20 mouse cellular contexts compared by ENCODE assay signal in the genomic region with DNA sequence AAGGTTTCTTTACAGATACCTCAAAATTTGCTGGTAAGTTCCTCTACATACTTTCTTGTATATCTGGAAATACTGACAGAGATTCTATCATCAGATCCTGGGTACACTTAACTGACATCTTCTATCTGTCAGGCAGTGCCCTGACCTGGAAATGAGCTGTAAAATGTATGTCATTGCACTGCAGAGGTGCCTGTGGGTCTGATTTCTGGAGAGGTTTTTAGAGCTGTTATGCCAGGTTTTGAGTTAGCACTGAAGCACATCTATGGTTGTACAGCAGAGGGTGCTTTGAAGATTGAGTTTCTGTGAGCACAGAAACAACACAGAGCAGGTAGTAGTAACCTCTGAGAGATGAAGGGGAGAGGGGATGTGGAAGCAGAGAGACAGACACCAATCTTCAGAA.
"Had no signal": no experiment of that assay in that cellular context is flagged by ENCODE, and none has a peak within 500 bp of the region (broad histone marks: within the 10 kb centered on the region; RNA-seq: fewer than 3 reads in every experiment).

No protein-coding gene starts in this region.

- DNase-seq: gastrocnemius, adult 2 months; gastrocnemius, postnatal 10 days; gastrocnemius, postnatal 25 days; heart, adult 18-20 months; heart, postnatal 10 days; kidney, adult 11 months; kidney, adult 8-10 months; kidney, postnatal 10 days; kidney, postnatal 25 days; kidney, postnatal 4 days; liver; liver, embryonic 13.5 days had no signal

- H3K9me3 ChIP-seq: hindbrain, embryonic 13.5 days; hindbrain, embryonic 15.5 days; limb, embryonic 10.5 days; limb, embryonic 12.5 days; liver, embryonic 13.5 days; liver, embryonic 15.5 days had no signal

- H3K36me3 ChIP-seq: heart, embryonic 12.5 days; hindbrain, embryonic 13.5 days; hindbrain, embryonic 15.5 days; limb, embryonic 10.5 days; limb, embryonic 12.5 days; liver, embryonic 13.5 days; liver, embryonic 15.5 days had no signal

- H3K4me3 ChIP-seq: gastrocnemius, adult 2 months; heart, embryonic 12.5 days; hindbrain, embryonic 13.5 days; hindbrain, embryonic 15.5 days; left cerebral cortex, adult 2 months; limb, embryonic 10.5 days; limb, embryonic 12.5 days; liver, embryonic 13.5 days; liver, embryonic 15.5 days had no signal

- H3K27ac ChIP-seq: gastrocnemius, adult 2 months; hindbrain, embryonic 13.5 days; hindbrain, embryonic 15.5 days; hindbrain, postnatal 0 days; left cerebral cortex, adult 2 months; limb, embryonic 10.5 days; limb, embryonic 12.5 days; liver, embryonic 13.5 days; liver, embryonic 15.5 days had no signal

- H3K27me3 ChIP-seq: heart, embryonic 12.5 days; hindbrain, embryonic 13.5 days; hindbrain, embryonic 15.5 days; limb, embryonic 12.5 days; liver, embryonic 13.5 days; liver, embryonic 15.5 days had no signal

- H3K4me1 ChIP-seq: hindbrain, embryonic 15.5 days; limb, embryonic 10.5 days; limb, embryonic 12.5 days; liver, embryonic 13.5 days; liver, embryonic 15.5 days had no signal
